Mouse (Mus musculus) neural tube, embryonic 13.5 days (tissue): ENCODE measurements at regions not wholly inside any gene's neighbourhood (a gene's known extent, or its start where the extent isn't known, plus 50 kb on each side); places are given as distances from the start of the nearest gene placed in this dataset.

Experiments used
- ATAC-seq: fragments of 200-750 bp; cut with Nextera tagmentation; 2 replicates; pipeline ENCODE4 v1.8.0; 2017; ENCODE audit warnings: low read depth, mild to moderate bottlenecking, moderate TSS enrichment, moderate library complexity
- H3K27ac ChIP-seq: fragments of 300-500 bp; sonication (generic); replicated peaks from 2 replicates; pipeline ENCODE4 v1.5.1; 2015; ENCODE audit warnings: moderate library complexity, mild to moderate bottlenecking, inconsistent platforms
- H3K27me3 ChIP-seq: fragments of 300-500 bp; sonication (generic); 2 replicates; pipeline ENCODE4 v1.6.1; 2015; ENCODE audit warnings: mild to moderate bottlenecking, inconsistent platforms
- H3K36me3 ChIP-seq: fragments of 300-500 bp; sonication (generic); 2 replicates; pipeline ENCODE4 v1.6.1; 2015; ENCODE audit warnings: mild to moderate bottlenecking, inconsistent platforms
- H3K4me1 ChIP-seq: fragments of 300-500 bp; sonication (generic); replicated peaks from 2 replicates; pipeline ENCODE4 v1.6.1; 2015; ENCODE audit warnings: inconsistent platforms
- H3K4me2 ChIP-seq: fragments of 300-500 bp; sonication (generic); 2 replicates; pipeline ENCODE4 v1.6.1; 2015; ENCODE audit warnings: inconsistent platforms, mild to moderate bottlenecking, moderate library complexity
- H3K4me3 ChIP-seq: fragments of 300-500 bp; sonication (generic); 2 replicates; pipeline ENCODE4 v1.5.1; 2015; ENCODE audit warnings: mild to moderate bottlenecking, inconsistent platforms
- H3K9ac ChIP-seq: fragments of 300-500 bp; sonication (generic); 2 replicates; pipeline ENCODE4 v1.6.1; 2015; ENCODE audit warnings: moderate library complexity, mild to moderate bottlenecking, inconsistent platforms
- H3K9me3 ChIP-seq: fragments of 300-500 bp; sonication (generic); 2 replicates; pipeline ENCODE4 v1.6.1; 2016; ENCODE audit warnings: inconsistent platforms
- WGBS: fragments of 180-500 bp; shearing (Covaris S2); methylation state at CpG from one replicate; pipeline ENCODE4 v1.1.7; 2015; 5-methylcytosine and 5-hydroxymethylcytosine counted together

DNA sequence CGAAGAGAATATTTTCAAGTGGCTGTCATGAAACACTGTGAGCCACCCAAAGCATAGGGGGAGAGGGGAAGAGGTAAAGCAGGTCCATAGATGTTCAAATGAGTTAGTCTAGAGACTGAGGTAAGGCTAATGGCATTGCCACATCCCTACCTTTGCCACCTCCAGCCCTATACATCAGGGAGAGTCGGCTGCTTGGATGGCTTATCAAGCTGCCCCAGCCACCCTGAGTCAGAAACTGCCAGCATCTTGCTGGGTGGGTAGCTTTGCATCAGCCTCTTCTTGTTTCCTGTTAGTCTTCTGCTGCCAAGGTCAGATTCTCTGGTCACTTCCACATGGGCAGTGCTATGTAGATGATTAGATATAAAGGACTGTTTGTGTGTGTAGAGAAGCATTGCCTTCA is 215.6 kb downstream of the Pik3r1 start:
- ATAC-seq, result no peak
- no peak overlapping the region for H3K27ac ChIP-seq
- H3K27me3 ChIP-seq, result no peaks in the 10 kb centered on the region
- H3K4me2 ChIP-seq, result no peak overlapping the region
- no peaks in the 10 kb centered on the region for H3K4me1 ChIP-seq
- no peak overlapping the region for H3K9ac ChIP-seq
- 81% methylated on average over 2 of the region's 2 CpGs for WGBS
- H3K9me3 ChIP-seq, result no peaks in the 10 kb centered on the region
- no peaks in the 10 kb centered on the region for H3K36me3 ChIP-seq
- no peak overlapping the region for H3K4me3 ChIP-seq

GRCm38 (mm10) chr13:101551068-101551467 is 216.9 kb downstream of the Pik3r1 start:
- no peaks in the 10 kb centered on the region for H3K4me1 ChIP-seq
- H3K9me3 ChIP-seq, result no peaks in the 10 kb centered on the region
- H3K27me3 ChIP-seq, result no peaks in the 10 kb centered on the region
- no peak overlapping the region for H3K9ac ChIP-seq
- no peaks in the 10 kb centered on the region for H3K36me3 ChIP-seq
- 92% methylated on average over 6 of the region's 6 CpGs for WGBS
- no peak overlapping the region for H3K4me3 ChIP-seq
- no peak overlapping the region for H3K27ac ChIP-seq
- no peak for ATAC-seq
- H3K4me2 ChIP-seq, result no peak overlapping the region

GRCm38 (mm10) chr13:101550526-101550925 is 217.5 kb downstream of the Pik3r1 start:
- Histone ChIP-seq H3K9ac (no peak overlapping the region), H3K4me1 (no peaks in the 10 kb centered on the region), H3K36me3 (no peaks in the 10 kb centered on the region), H3K4me3 (no peak overlapping the region), H3K27me3 (no peaks in the 10 kb centered on the region), H3K9me3 (no peaks in the 10 kb centered on the region), H3K27ac (no peak overlapping the region), H3K4me2 (no peak overlapping the region)
- ATAC-seq, result no peak
- 72% methylated on average over 5 of the region's 5 CpGs for WGBS

DNA sequence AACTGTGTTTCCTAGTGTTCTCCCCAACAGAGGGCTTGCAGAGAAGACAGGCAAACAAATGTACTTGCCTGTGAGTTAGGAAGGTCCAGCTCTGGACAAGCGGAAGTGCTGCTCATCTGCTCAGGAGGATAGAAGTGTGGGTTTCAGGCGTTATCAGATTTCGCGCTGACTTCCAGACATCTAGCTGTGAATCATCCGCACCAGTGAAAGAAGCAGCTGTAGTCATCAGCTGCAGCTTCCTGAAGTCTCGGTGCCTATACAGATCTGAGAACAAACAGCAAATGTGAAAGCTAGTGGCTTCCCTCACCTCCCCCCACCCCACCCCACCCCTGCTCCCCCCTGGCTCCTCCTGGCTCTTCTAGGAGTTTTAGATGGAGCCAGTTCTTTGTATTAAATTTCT is 220.1 kb downstream of the Pik3r1 start:
- H3K27me3 ChIP-seq, result no peaks in the 10 kb centered on the region
- H3K4me3 ChIP-seq, result no peak overlapping the region
- H3K4me1 ChIP-seq, result no peaks in the 10 kb centered on the region
- H3K4me2 ChIP-seq, result no peak overlapping the region
- no peaks in the 10 kb centered on the region for H3K36me3 ChIP-seq
- H3K9me3 ChIP-seq, result no peaks in the 10 kb centered on the region
- 43% methylated on average over 6 of the region's 6 CpGs for WGBS
- H3K27ac ChIP-seq, result no peak overlapping the region
- no peak for ATAC-seq
- no peak overlapping the region for H3K9ac ChIP-seq

DNA sequence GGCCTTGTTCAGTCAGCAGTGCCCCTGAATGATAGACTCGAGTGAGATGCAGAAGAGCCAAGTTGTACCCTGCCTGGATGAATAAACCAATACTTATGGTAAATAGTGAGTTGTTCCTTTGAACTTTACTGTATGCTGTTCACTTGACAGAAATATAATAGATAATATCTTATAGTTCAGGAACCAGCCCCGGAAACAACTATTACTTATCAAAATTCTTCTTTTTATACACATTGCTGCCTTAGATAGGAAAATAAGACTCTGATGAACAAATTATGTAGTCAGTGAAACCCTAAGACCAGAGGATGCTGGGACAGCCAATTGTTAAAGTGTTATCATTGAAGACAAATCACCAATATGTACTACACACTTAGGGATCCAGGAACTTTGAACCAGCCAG is 220.7 kb downstream of the Pik3r1 start:
- no peak overlapping the region for H3K4me2 ChIP-seq
- no peak overlapping the region for H3K4me3 ChIP-seq
- H3K9ac ChIP-seq, result no peak overlapping the region
- ATAC-seq, result no peak
- no peak overlapping the region for H3K27ac ChIP-seq
- 91% methylated on average over 2 of the region's 2 CpGs for WGBS
- no peaks in the 10 kb centered on the region for H3K27me3 ChIP-seq
- no peaks in the 10 kb centered on the region for H3K36me3 ChIP-seq
- H3K4me1 ChIP-seq, result no peaks in the 10 kb centered on the region
- H3K9me3 ChIP-seq, result no peaks in the 10 kb centered on the region

GRCm38 (mm10) chr13:101545344-101546181 is 222.5 kb downstream of the Pik3r1 start:
- ATAC-seq, result no peak

DNA sequence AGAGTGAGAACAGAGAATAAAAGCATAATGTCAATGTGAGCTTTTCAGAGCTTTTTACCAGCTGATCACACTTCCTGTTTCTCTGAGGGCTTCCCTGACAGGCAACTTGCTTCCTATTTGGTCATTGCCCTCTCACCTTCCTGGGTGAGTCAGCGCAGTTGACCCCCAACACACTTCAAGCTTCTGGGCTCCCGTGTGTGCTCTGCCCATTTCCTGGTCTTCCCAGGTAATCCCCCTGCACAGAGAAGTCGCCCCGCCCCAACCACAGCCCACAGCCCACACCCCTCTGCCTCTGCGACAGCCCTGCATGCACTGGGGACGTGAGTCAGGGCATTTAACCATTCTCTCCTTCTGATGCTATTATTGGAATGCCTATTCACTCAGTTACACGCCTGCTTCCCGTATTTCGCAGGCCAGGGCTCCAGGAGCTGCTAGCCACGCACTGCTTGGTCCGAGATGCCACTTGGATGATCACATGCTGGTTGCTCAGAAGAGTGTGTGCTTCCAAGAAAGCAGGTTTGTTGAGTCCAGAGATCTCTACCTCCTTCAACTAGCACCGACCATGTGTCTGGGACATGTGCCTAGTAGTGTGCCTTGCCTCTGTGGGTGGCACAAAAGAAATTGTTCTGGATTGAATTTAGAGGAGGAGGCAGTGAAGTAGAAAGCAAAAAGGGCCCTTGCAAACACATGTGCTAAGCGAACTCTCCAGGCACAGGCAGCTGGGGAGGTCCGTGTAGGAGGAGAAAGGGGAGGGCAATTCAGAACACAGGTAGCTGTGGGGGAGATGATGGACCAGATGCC is 227.4 kb downstream of the Pik3r1 start:
- Histone ChIP-seq H3K27me3 (no peaks in the 10 kb centered on the region), H3K9me3 (no peaks in the 10 kb centered on the region), H3K4me1 (0 out of 2 replicates have a peak, but pooled peaks cover 1% of the 10 kb centered on the region), H3K9ac (no peak overlapping the region), H3K4me3 (no peak overlapping the region), H3K27ac (no peak overlapping the region), H3K4me2 (no peak overlapping the region), H3K36me3 (no peaks in the 10 kb centered on the region)
- 58% methylated on average over 14 of the region's 14 CpGs for WGBS
- no peak for ATAC-seq

More at GRCm38 (mm10) chr13:101545344-101546181, 222.5 kb downstream of the Pik3r1 start:
- Histone ChIP-seq H3K4me3 (no peak overlapping the region), H3K4me1 (no peaks in the 10 kb centered on the region), H3K4me2 (no peak overlapping the region), H3K27ac (no peak overlapping the region), H3K9me3 (no peaks in the 10 kb centered on the region), H3K9ac (no peak overlapping the region), H3K36me3 (no peaks in the 10 kb centered on the region), H3K27me3 (no peaks in the 10 kb centered on the region)
- WGBS, result 45% methylated on average over 6 of the region's 6 CpGs

DNA sequence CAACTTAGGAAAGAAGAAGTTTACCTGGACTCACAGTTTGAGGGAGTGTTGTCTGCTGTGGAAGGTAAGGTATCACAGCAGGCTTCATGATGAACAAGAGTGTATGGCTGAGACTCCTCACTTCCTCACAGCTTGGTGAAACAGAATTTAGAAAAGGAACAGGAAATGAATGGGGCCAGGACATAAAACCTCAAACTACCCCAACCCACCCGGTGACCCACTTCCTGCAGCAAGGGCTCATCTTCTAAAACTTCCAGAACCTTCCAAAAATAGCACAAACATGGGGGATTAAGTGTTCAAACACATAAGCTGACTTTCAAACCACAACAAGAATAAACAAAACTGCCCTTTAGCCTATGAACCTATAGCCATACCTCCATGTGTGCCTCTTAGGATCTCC is 229.9 kb downstream of the Pik3r1 start:
- no peak for ATAC-seq
- Histone ChIP-seq H3K4me2 (no peak overlapping the region), H3K36me3 (no peaks in the 10 kb centered on the region), H3K27me3 (no peaks in the 10 kb centered on the region), H3K9me3 (no peaks in the 10 kb centered on the region), H3K27ac (no peak overlapping the region), H3K4me1 (peaks cover 17% of the 10 kb centered on the region), H3K4me3 (no peak overlapping the region), H3K9ac (no peak overlapping the region)
- WGBS, result 83% methylated on average over 1 of the region's 1 CpGs

- peaks cover 17% of the 10 kb centered on the region for H3K4me1 ChIP-seq
- 94% methylated on average over 1 of the region's 1 CpGs for WGBS
- H3K27ac ChIP-seq, result no peak overlapping the region
- H3K9me3 ChIP-seq, result no peaks in the 10 kb centered on the region
- no peak overlapping the region for H3K4me2 ChIP-seq
- no peaks in the 10 kb centered on the region for H3K36me3 ChIP-seq
- H3K4me3 ChIP-seq, result no peak overlapping the region
- H3K9ac ChIP-seq, result no peak overlapping the region
- H3K27me3 ChIP-seq, result no peaks in the 10 kb centered on the region
- no peak for ATAC-seq
Measured at GRCm38 (mm10) chr13:101536019-101536418, 232.0 kb downstream of the Pik3r1 start.

GRCm38 (mm10) chr13:101535331-101535866 is 232.6 kb downstream of the Pik3r1 start:
- Histone ChIP-seq H3K36me3 (no peaks in the 10 kb centered on the region), H3K4me1 (peaks cover 17% of the 10 kb centered on the region), H3K4me2 (no peak overlapping the region), H3K4me3 (no peak overlapping the region), H3K27me3 (no peaks in the 10 kb centered on the region), H3K9ac (no peak overlapping the region), H3K27ac (no peak overlapping the region; the same call in 1 of the 2 replicates), H3K9me3 (no peaks in the 10 kb centered on the region)
- ATAC-seq, result no peak
- 81% methylated on average over 3 of the region's 3 CpGs for WGBS

- H3K4me2 ChIP-seq, result no peak overlapping the region
- WGBS, result 26% methylated on average over 6 of the region's 6 CpGs
- no peak overlapping the region; the same call in 1 of the 2 replicates for H3K27ac ChIP-seq
- H3K4me1 ChIP-seq, result peaks cover 17% of the 10 kb centered on the region
- no peak overlapping the region; the same call in 1 of the 2 replicates for H3K9ac ChIP-seq
- H3K27me3 ChIP-seq, result no peaks in the 10 kb centered on the region
- ATAC-seq, result no peak
- H3K4me3 ChIP-seq, result no peak overlapping the region
- H3K9me3 ChIP-seq, result no peaks in the 10 kb centered on the region
- H3K36me3 ChIP-seq, result no peaks in the 10 kb centered on the region
Measured at GRCm38 (mm10) chr13:101534490-101534889, 233.5 kb downstream of the Pik3r1 start.

DNA sequence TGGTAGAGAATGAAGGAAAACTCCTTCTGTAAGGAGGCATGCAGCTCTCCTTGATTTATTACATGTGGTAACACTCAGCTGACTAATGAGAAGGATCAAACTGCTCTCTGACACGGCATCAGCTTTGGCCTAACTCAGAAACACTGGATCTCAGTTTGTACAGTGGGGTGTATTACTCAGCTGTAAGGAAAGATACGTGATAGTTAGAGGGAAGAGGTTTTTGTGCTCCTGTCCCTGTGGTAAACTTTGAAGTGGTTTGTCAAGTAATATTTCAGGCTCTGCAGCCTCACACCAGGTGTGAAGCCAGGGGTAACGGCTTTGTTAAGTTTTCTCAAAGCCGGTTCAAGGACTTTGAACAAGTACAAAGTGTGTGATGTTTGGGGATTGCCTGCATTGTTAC is 235.1 kb downstream of the Pik3r1 start:
- ATAC-seq, result no peak
- no peak overlapping the region for H3K27ac ChIP-seq
- 61% methylated on average over 4 of the region's 4 CpGs for WGBS

More for the DNA sequence above, 235.1 kb downstream of the Pik3r1 start:
- Histone ChIP-seq H3K9me3 (no peaks in the 10 kb centered on the region), H3K36me3 (no peaks in the 10 kb centered on the region), H3K4me3 (no peak overlapping the region), H3K4me2 (no peak overlapping the region), H3K9ac (no peak overlapping the region), H3K27me3 (no peaks in the 10 kb centered on the region), H3K4me1 (peaks cover 17% of the 10 kb centered on the region)
